Mouse (Mus musculus) embryonic facial prominence, embryonic 13.5 days (tissue): ENCODE results near the gene Lrrc8b. TPM values are rescaled to one million over a fixed set of nuclear protein-coding genes. Genes with fewer than 3 reads are reported as not detected.
A peak's percentile ranks its signal among the peaks of the same experiment; 100 is the strongest.

Experiments used
- ATAC-seq: fragments of 200-750 bp; cut with Nextera tagmentation; 2 replicates; pipeline ENCODE4 v1.8.0; 2017; ENCODE audit warnings: low read depth; ENCODE audit not compliant: insufficient number of reproducible peaks, insufficient read depth, low FRiP score, low TSS enrichment
- H3K27ac ChIP-seq: fragments of 300-500 bp; sonication (generic); 2 replicates; pipeline ENCODE4 v1.5.1; 2015; ENCODE audit warnings: moderate library complexity, mild to moderate bottlenecking, inconsistent platforms
- H3K27me3 ChIP-seq: fragments of 300-500 bp; sonication (generic); 2 replicates; pipeline ENCODE4 v1.6.1; 2015; ENCODE audit warnings: mild to moderate bottlenecking, inconsistent platforms
- H3K36me3 ChIP-seq: fragments of 300-500 bp; sonication (generic); 2 replicates; pipeline ENCODE4 v1.6.1; 2015; ENCODE audit warnings: mild to moderate bottlenecking, inconsistent platforms
- H3K4me1 ChIP-seq: fragments of 300-500 bp; sonication (generic); 2 replicates; pipeline ENCODE4 v1.6.1; 2015; ENCODE audit warnings: inconsistent platforms
- H3K4me2 ChIP-seq: fragments of 300-500 bp; sonication (generic); 2 replicates; pipeline ENCODE4 v1.6.1; 2015; ENCODE audit warnings: moderate library complexity, mild to moderate bottlenecking, inconsistent platforms
- H3K4me3 ChIP-seq: fragments of 300-500 bp; sonication (generic); 2 replicates; pipeline ENCODE4 v1.5.1; 2015; ENCODE audit warnings: mild to moderate bottlenecking, inconsistent platforms
- H3K9ac ChIP-seq: fragments of 300-500 bp; sonication (generic); 2 replicates; pipeline ENCODE4 v1.6.1; 2015; ENCODE audit warnings: mild to moderate bottlenecking, inconsistent platforms
- H3K9me3 ChIP-seq: fragments of 300-500 bp; sonication (generic); 2 replicates; pipeline ENCODE4 v1.6.1; 2016; ENCODE audit warnings: inconsistent platforms
- WGBS: fragments of 180-500 bp; shearing (Covaris S2); methylation state at CpG from one replicate; pipeline ENCODE4 v1.1.7; 2015; ENCODE audit warnings: mixed read lengths; 5-methylcytosine and 5-hydroxymethylcytosine counted together
- polyA plus RNA-seq: library from polyadenylated mRNA; unstranded; fragments of >200 nt; fragmentation: Nextera tagmentation; extraction: Ambion mirVana; gene quantifications from 2 replicates; pipeline ENCODE4 v1.2.1, GENCODE M21; 2015

Lrrc8b gene
- polyA plus RNA-seq, 1 experiment from 2014 or later = 6.1 TPM

DNA sequence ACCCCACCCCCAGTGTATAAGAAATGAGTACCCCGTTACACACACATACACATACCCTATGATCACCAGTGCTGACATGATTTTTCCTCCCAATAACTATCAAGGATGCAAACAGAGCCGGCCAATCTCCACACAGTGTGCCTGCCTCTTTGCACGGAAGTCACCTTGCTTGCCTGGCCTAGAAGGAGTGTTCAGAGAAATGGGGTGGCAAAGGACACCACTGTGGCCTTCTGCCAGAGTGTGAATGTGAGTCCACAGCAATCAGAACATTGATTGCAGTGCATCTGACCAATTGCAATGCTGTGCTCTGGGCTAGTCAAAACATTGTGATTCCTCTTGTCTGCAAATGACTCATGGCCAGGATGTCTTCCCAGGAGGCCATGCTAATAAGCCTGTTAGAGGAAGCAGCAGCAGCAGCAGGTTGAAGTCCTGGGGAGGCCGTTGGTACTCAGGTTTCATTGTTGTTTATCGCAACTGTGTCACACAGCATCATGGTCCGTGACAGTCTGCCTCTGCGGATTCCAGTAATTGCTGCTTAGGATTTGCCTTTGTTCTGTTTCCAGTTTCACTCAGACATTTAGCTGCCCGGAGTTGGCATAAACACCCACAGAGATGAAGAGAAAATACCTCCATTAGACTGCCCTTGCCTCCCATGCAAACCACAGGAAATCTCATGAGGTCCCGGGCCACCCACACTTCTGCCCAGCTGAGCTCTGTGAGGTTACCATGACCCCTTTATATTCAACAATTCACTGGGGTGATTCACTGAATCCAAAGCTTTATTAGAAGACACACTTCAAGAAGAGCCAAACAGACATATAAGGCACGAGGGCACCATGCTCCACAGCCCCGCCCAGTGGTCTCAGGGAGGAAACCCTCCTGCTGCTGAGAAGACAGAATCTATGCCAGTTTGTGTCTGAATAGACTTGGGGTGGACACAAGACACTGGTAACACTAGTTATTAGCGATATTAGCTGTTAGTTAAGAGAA is 84.9 kb downstream of the Lrrc8b start:
- Histone ChIP-seq H3K4me1 (peaks cover 17% of the 10 kb centered on the region), H3K4me2 (no peak overlapping the region), H3K36me3 (no peaks in the 10 kb centered on the region), H3K27ac (no peak overlapping the region), H3K9me3 (no peaks in the 10 kb centered on the region), H3K9ac (no peak overlapping the region), H3K27me3 (no peaks in the 10 kb centered on the region; the same call in 1 of the 2 replicates), H3K4me3 (no peak overlapping the region)
- ATAC-seq = no peak; the same call in 1 of the 2 replicates
- WGBS = 36% methylated on average over 12 of the region's 12 CpGs

DNA sequence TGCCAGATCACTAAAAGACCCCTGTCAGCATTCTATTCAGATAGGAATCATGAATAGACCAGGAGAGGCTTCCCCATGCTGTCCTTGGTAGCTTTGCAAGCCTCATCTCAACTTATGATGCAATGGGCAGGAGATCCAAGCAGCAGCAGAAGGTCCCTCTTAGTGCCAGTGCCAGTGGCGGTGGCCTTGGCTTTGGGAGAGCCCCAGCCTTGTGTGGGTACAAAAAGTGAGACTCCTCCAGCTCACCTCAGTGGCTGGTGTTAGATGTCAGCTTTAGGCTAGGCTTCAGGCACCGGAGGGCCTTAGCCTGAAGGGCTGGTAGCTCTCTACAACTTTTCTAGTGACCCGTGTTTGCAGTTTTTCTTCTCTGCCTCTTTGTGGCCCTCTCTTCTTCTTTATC is 85.6 kb downstream of the Lrrc8b start:
- no peaks in the 10 kb centered on the region; the same call in 1 of the 2 replicates for H3K27me3 ChIP-seq
- H3K4me2 ChIP-seq = no peak overlapping the region
- ATAC-seq = no peak
- no peaks in the 10 kb centered on the region for H3K9me3 ChIP-seq
- H3K4me1 ChIP-seq = peaks cover 12% of the 10 kb centered on the region
- H3K36me3 ChIP-seq = no peaks in the 10 kb centered on the region
- H3K9ac ChIP-seq = no peak overlapping the region
- H3K4me3 ChIP-seq = no peak overlapping the region
- WGBS = 77% methylated on average over 3 of the region's 3 CpGs
- H3K27ac ChIP-seq = no peak overlapping the region

DNA sequence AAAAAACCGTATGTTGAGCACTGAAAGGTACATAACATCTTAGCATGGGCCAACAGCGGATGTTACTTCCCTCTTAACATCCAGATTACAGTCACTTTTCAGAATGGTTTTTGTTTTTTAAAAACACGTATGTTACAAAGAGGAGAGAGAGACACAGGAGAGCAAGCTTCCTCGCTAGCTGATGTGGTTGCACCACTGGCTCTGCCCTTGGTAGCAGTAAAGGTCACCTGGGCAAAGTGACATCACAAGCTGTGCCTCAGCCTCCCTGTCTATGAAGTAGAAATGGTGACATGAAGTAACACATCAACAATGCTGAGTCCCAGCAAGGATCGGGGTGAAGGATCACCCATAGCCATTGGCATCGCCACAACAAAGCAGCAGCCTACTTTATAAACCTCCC is 93.2 kb downstream of the Lrrc8b start:
- 89% methylated on average over 6 of the region's 6 CpGs for WGBS

DNA sequence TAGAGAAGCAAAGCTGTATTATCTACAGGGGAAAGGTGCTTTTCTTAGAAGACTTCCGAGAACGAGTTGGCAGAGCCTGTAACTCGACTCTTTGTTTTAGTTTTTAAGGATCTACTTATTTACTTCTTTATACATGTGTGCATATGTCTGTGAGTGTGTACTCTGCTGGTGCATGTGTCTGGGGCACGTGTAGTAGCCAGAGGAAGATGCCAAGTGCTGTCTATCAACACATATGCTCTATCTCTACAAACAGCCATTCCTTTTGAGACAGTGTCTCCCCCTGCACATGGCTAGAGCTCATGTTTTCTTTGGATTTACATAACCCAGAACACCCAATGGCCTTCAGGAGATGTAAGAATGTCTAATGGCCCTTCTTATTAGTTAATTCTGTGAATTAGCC is 96.7 kb downstream of the Lrrc8b start:
- H3K9me3 ChIP-seq = no peaks in the 10 kb centered on the region; the same call in 1 of the 2 replicates
- 49% methylated on average over 4 of the region's 4 CpGs for WGBS
- no peaks in the 10 kb centered on the region for H3K4me1 ChIP-seq
- no peak overlapping the region for H3K4me2 ChIP-seq
- H3K4me3 ChIP-seq = no peak overlapping the region
- no peak for ATAC-seq
- H3K9ac ChIP-seq = no peak overlapping the region
- H3K36me3 ChIP-seq = no peaks in the 10 kb centered on the region
- no peak overlapping the region for H3K27ac ChIP-seq
- 0 out of 2 replicates have a peak, but pooled peaks cover 4% of the 10 kb centered on the region for H3K27me3 ChIP-seq

More for the DNA sequence above, 93.2 kb downstream of the Lrrc8b start:
- Histone ChIP-seq H3K9me3 (no peaks in the 10 kb centered on the region; the same call in 1 of the 2 replicates), H3K27me3 (no peaks in the 10 kb centered on the region), H3K36me3 (no peaks in the 10 kb centered on the region), H3K27ac (no peak overlapping the region), H3K4me1 (no peaks in the 10 kb centered on the region), H3K4me2 (no peak overlapping the region), H3K9ac (no peak overlapping the region), H3K4me3 (no peak overlapping the region)
- ATAC-seq = no peak

DNA sequence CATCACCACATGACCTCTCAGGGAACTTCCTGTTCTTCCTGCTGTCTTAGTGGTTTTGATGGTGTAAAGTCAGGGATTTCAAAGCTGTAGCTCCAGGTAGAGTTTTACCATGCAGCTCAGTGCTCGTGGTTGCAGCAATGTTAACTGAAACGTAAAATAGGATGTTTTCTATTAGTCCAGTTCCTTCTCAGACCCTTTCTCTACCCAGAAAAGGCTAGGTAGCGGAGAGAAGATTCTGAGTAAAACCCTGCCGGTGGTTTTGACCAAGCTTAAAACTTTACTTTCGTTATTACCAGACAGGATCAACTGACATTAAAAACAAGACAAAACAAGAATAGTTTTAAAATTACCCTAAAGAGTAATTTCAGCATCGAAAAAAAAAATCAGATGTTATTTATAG is 100.0 kb downstream of the Lrrc8b start:
- Histone ChIP-seq H3K27me3 (peaks cover 10% of the 10 kb centered on the region; the same call in 1 of the 2 replicates), H3K4me2 (no peak overlapping the region), H3K36me3 (no peaks in the 10 kb centered on the region), H3K9ac (no peak overlapping the region), H3K4me1 (peaks cover 15% of the 10 kb centered on the region), H3K4me3 (no peak overlapping the region), H3K27ac (no peak overlapping the region), H3K9me3 (no peaks in the 10 kb centered on the region)
- 55% methylated on average over 6 of the region's 6 CpGs for WGBS
- no peak for ATAC-seq

DNA sequence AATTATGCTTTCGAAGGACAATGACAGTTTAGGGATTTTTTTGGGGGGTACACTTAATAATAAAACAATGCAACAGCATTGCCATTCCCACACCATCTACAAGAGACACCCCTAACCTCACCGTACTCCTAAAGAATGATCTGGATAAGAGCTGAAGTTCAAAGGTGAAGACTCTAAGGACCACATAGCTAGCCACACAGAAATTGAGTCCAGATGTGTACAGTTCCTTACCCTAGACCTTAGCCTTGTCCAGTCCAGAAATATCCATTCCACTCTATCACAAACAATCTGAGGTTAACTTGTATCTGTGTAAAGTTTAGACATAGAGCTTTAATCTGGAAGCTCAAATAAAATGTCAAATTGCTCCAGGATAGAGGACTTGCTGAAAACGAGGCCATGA is 100.7 kb downstream of the Lrrc8b start:
- 36% methylated on average over 3 of the region's 3 CpGs for WGBS
- H3K4me3 ChIP-seq = no peak overlapping the region
- no peak overlapping the region for H3K4me2 ChIP-seq
- H3K27me3 ChIP-seq = peaks cover 10% of the 10 kb centered on the region; the same call in 1 of the 2 replicates
- H3K4me1 ChIP-seq = peaks cover 20% of the 10 kb centered on the region
- H3K36me3 ChIP-seq = no peaks in the 10 kb centered on the region
- H3K9me3 ChIP-seq = no peaks in the 10 kb centered on the region
- H3K9ac ChIP-seq = no peak overlapping the region
- no peak overlapping the region for H3K27ac ChIP-seq
- ATAC-seq = no peak

DNA sequence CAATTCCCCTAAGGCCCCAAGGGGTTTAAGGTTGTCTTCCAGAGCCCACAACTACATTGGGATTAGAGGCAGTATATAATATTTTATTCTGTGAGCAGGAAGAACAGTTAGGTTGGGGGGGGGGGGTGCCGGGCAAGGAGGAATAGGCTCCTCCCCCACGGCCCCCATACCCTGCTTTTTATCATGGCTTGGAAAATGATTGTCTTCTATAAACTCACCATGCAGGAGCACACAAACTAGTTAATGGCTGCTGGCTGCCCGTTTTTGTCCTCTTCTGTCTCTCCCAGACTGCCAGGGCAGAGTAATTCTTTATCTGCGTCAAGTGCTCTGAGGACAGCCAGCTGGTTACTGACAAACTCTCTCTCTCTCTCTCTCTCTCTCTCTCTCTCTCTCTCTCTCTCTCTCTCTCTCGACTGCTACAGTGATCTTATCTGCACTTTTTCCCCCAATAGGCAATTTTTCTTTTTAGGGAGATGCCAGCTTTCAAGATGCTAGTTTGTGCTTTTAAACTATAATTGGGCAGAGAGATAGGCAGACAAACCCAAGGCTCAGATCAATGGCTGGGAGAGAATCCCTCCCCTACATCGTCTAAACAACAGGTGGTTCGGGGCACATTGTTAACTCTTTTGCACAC is 102.5 kb downstream of the Lrrc8b start:
- peak overlapping the region; percentile 72 for H3K4me3 ChIP-seq
- 19% methylated on average over 7 of the region's 7 CpGs for WGBS

DNA sequence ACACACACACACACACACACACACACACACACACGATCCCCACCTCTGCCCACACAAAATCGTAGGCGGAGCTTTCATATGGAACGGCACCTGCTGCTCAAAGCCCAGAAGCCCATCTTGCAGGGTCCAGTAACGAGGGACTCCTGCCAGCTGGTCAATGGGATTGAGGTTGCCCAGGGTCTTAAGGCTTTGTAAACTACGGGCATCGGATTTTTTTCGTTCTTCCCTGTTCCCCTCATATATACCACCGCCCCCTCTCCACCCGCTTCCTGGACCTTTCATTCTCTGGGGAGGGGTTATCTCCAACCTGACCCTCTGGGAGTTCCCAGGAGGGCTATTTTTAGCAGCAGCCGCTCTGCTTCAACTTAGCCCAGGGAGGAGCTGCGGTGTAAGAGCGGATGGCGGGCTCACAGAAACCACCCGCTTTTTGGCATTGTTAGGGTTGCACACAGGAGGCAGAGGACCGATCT is 103.1 kb downstream of the Lrrc8b start:
- 1% methylated on average over 16 of the region's 16 CpGs for WGBS
- H3K27ac ChIP-seq = peak overlapping the region; percentile 82

More for the DNA sequence above, 102.5 kb downstream of the Lrrc8b start:
- Histone ChIP-seq H3K9me3 (no peaks in the 10 kb centered on the region), H3K27me3 (peaks cover 10% of the 10 kb centered on the region; the same call in 1 of the 2 replicates), H3K9ac (peak overlapping the region; percentile 84), H3K4me1 (peaks cover 20% of the 10 kb centered on the region), H3K36me3 (no peaks in the 10 kb centered on the region), H3K27ac (no peak overlapping the region), H3K4me2 (peak overlapping the region; percentile 84)
- no peak for ATAC-seq

DNA sequence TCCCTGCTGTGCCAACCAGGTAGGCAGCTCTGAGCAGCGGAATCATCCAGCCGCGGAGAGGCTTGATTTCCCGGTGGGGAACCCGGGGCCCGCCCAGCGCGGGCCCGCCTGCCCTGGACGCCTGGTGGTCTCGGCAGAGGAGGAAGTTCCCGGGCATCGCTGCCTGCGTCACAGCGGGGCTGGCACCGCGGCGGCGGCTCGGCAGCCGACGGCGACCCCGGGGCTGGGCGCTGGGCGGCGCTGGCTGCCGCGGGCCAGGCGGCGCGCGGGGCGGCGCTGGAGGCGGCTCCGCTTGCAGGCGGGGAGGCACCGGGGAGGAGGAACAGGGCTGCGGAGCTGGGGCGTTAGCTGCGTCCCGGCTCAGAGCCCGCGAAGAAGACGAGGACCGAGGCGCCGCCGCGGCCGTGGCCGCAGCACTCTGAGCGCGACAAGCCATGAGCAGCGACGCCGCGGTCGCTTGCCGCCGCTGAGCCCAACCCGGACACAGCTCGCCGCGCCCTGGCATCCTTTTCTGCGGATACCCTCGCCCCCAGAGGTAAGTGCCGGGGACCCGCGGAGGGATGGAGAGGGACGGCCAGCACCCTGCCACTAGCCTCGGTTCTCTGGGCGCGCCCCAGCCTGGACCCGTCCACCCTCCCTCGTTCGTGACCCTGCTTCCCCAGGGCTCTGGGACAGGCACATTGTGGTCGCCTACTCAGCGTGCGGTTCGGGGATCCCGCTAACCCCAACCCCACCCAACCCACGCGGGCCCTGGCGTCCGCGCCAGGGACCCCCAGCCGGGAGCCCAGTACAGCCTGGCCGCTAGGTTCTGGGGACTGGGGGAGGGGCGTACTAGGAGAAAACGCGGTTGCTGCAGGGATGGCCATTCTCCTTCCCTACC is 103.8 kb downstream of the Lrrc8b start, which contains the start of gene Lrrc8c:
Gene Lrrc8c, plus strand, starts transcription at position 293 of the 880 bp plus-strand sequence.
- Histone ChIP-seq H3K27ac (peak within 1 kb of the TSS; percentile 82), H3K4me3 (peak within 1 kb of the TSS; percentile 72), H3K4me2 (peak within 1 kb of the TSS; percentile 84), H3K9ac (peak within 1 kb of the TSS; percentile 84), H3K27me3 (peaks cover 10% of the 10 kb centered on the region; the same call in 1 of the 2 replicates), H3K4me1 (peaks cover 20% of the 10 kb centered on the region), H3K36me3 (no peaks in the 10 kb centered on the region), H3K9me3 (no peaks in the 10 kb centered on the region)
- peak; percentile 89 for ATAC-seq
- under 1% methylated on average over 88 of the region's 93 CpGs for WGBS

More for the DNA sequence above, 103.1 kb downstream of the Lrrc8b start:
- peaks cover 10% of the 10 kb centered on the region; the same call in 1 of the 2 replicates for H3K27me3 ChIP-seq
- H3K9ac ChIP-seq = peak overlapping the region; percentile 84
- H3K4me3 ChIP-seq = peak overlapping the region; percentile 72
- H3K9me3 ChIP-seq = no peaks in the 10 kb centered on the region
- peak overlapping the region; percentile 84 for H3K4me2 ChIP-seq
- H3K4me1 ChIP-seq = peaks cover 20% of the 10 kb centered on the region
- ATAC-seq = peak; percentile 18; the same call in 1 of the 2 replicates
- no peaks in the 10 kb centered on the region for H3K36me3 ChIP-seq

DNA sequence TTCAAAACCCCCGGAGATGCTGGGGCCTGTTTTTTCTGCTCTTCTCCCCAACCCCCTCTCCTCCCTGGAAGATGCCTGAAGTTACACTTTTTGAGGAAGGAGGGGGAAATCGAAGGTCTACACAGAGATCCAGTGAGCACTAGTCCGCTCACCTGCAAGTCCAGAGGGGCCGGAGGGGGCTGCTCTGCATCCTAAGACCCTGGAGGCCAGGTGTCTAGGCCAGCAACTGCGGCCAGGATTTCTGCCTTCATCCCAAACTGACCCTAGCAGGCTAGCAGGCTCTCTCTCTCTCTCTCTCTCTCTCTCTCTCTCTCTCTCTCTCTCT is 104.4 kb downstream of the Lrrc8b start:
- H3K27ac ChIP-seq = peak overlapping the region; percentile 82; the same call in 1 of the 2 replicates
- H3K9ac ChIP-seq = peak overlapping the region; percentile 84
- 7% methylated on average over 5 of the region's 5 CpGs for WGBS
- H3K4me3 ChIP-seq = peak overlapping the region; percentile 72
- H3K27me3 ChIP-seq = peaks cover 10% of the 10 kb centered on the region; the same call in 1 of the 2 replicates
- no peaks in the 10 kb centered on the region for H3K36me3 ChIP-seq
- peaks cover 20% of the 10 kb centered on the region for H3K4me1 ChIP-seq
- H3K4me2 ChIP-seq = peak overlapping the region; percentile 84
- ATAC-seq = peak; percentile 1; the same call in 1 of the 2 replicates
- H3K9me3 ChIP-seq = no peaks in the 10 kb centered on the region
